In the genomic region with DNA sequence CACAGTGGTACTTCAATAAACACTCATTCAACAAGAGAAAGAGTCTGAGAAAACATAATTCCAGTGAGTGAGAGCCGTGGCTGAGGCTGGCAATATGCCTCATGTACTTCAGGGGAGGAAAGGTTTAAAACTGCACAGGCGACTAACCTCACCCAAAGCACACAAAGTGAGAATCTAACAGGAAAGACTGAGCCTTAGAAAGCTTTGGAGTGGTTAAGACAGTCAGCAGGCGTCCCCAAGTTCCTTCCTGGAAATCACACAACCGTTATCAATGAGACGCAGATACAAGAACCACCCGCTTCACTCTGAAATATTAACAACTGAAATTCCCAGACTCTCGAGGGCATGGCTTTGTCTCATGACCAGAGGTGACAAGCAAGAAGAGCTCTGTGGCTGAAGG, we compare ENCODE assay signal across 11 mouse cellular contexts. TPM values are rescaled to one million over a fixed set of nuclear protein-coding genes. Genes with fewer than 3 reads are reported as not detected.
A peak's percentile ranks its signal among the peaks of the same experiment; 100 is the strongest.
DNase-seq lines count a peak whose midpoint lies in the region; ATAC-seq and TF ChIP-seq lines count a peak whose summit lies in the region.
"Had no signal": no experiment of that assay in that cellular context is flagged by ENCODE, and none has a peak within 500 bp of the region (broad histone marks: within the 10 kb centered on the region; RNA-seq: fewer than 3 reads in every experiment).

No protein-coding gene starts in this region.

- DNase-seq in heart, embryonic 10.5 days (ENCODE audit: low spot score), result no peak
- DNase-seq in heart, adult 9 months (ENCODE audit: low spot score in 2 of 2), result no peak
- DNase-seq in liver, postnatal 0 days, result no peak
- DNase-seq in ovary, postnatal 14 days (ENCODE audit: low spot score), result no peak
- DNase-seq in kidney, postnatal 10 days, result no peak

- TF ChIP-seq CTCF in liver, postnatal 0 days (IDR thresholded peaks at IDR 0.05; ENCODE audit: low read depth), result 0 out of 2 replicates have a peak, but pooled peaks have one; percentile 3

- no peaks in the 10 kb centered on the region for H3K9me3 ChIP-seq in heart, embryonic 10.5 days
- H3K9me3 ChIP-seq in liver, postnatal 0 days (ENCODE audit: low read length), result no peaks in the 10 kb centered on the region
- H3K9me3 ChIP-seq: embryonic facial prominence, embryonic 13.5 days had no signal

- H3K4me2 ChIP-seq in liver, postnatal 0 days (ENCODE audit: low read depth, low read length), result peak overlapping the region; percentile 68
- H3K4me2 ChIP-seq: embryonic facial prominence, embryonic 13.5 days; midbrain, embryonic 11.5 days had no signal

- ATAC-seq in CD4-positive, CD25-positive, alpha-beta regulatory T cell, adult 4 months, result peak; percentile 12
- peak; percentile 57 for ATAC-seq in common myeloid progenitor, adult 5-6 weeks (replicated peaks; ENCODE audit: low read depth, poor library complexity, severe bottlenecking)
- ATAC-seq in liver, postnatal 0 days, result peak; percentile 81
- ATAC-seq in granulocyte monocyte progenitor cell, adult 5-6 weeks (replicated peaks; ENCODE audit: poor library complexity, severe bottlenecking), result no peak

- H3K36me3 ChIP-seq in heart, embryonic 10.5 days, result no peaks in the 10 kb centered on the region
- no peaks in the 10 kb centered on the region for H3K36me3 ChIP-seq in liver, postnatal 0 days (replicated peaks; ENCODE audit: insufficient read depth, low read length)
- H3K36me3 ChIP-seq: embryonic facial prominence, embryonic 13.5 days had no signal

- peak overlapping the region; percentile 50 for H3K9ac ChIP-seq in liver, postnatal 0 days (replicated peaks)
- H3K9ac ChIP-seq: embryonic facial prominence, embryonic 13.5 days had no signal

- no peaks in the 10 kb centered on the region for H3K27me3 ChIP-seq in heart, embryonic 10.5 days (ENCODE audit: insufficient read depth, poor library complexity, severe bottlenecking)
- no peaks in the 10 kb centered on the region for H3K27me3 ChIP-seq in liver, postnatal 0 days (ENCODE audit: insufficient read depth, low read length)
- H3K27me3 ChIP-seq: embryonic facial prominence, embryonic 13.5 days had no signal

- 0 out of 2 replicates have a peak, but pooled peaks cover 6% of the 10 kb centered on the region for H3K4me1 ChIP-seq in heart, embryonic 10.5 days
- peaks cover 30% of the 10 kb centered on the region for H3K4me1 ChIP-seq in liver, postnatal 0 days (ENCODE audit: insufficient read depth)
- H3K4me1 ChIP-seq: embryonic facial prominence, embryonic 13.5 days had no signal

- 0 out of 2 replicates have a peak overlapping the region, but pooled peaks have one; percentile 19 for H3K27ac ChIP-seq in heart, embryonic 10.5 days
- peak overlapping the region; percentile 74 for H3K27ac ChIP-seq in liver, postnatal 0 days (ENCODE audit: low read depth)
- H3K27ac ChIP-seq: embryonic facial prominence, embryonic 13.5 days; layer of hippocampus, adult 2 months had no signal

- H3K4me3 ChIP-seq in heart, embryonic 10.5 days, result no peak overlapping the region
- peak overlapping the region; percentile 41 for H3K4me3 ChIP-seq in liver, postnatal 0 days (ENCODE audit: low read depth, low read length)
- H3K4me3 ChIP-seq: embryonic facial prominence, embryonic 13.5 days; layer of hippocampus, adult 2 months had no signal

- peak; percentile 81 for TF ChIP-seq EP300 in liver, postnatal 0 days (IDR thresholded peaks at IDR 0.05; ENCODE audit: low read depth)

- WGBS in heart, embryonic 10.5 days, result 46% methylated on average over 7 of the region's 7 CpGs
- WGBS in liver, postnatal 0 days (ENCODE audit: insufficient replicate concordance), result 18% methylated on average over 7 of the region's 7 CpGs

RNA-seq across cellular contexts. Expression of a gene that starts 48.5 kb away (rescaled TPM):
- polyA plus RNA-seq in heart, embryonic 10.5 days (2016; fragmentation: Nextera tagmentation; extraction: Ambion mirVana), result 86.2 and 97.7 TPM in 2 replicates
- polyA plus RNA-seq in CD4-positive, CD25-positive, alpha-beta regulatory T cell, adult 4 months (2017; shearing (Covaris generic)), result 10 to 100 TPM; 63.3 to 63.4 TPM
- total RNA-seq in common myeloid progenitor, adult 5-6 weeks (2017), result 35.5 and 49.2 TPM in 2 replicates
- 77.0 and 78.6 TPM in 2 replicates for polyA plus RNA-seq in liver, postnatal 0 days (2015; fragmentation: Nextera tagmentation; extraction: Ambion mirVana)
- 61.0 and 68.8 TPM in 2 replicates for total RNA-seq in granulocyte monocyte progenitor cell, adult 5-6 weeks (2014; fragmentation: Nextera tagmentation)
- total RNA-seq in granulocyte monocyte progenitor cell, adult 5-6 weeks (2017), result 41.9 and 63.4 TPM in 2 replicates

RNA-seq across cellular contexts. Expression of a gene that starts 48.5 kb away (rescaled TPM):
- polyA plus RNA-seq in heart, embryonic 10.5 days (2016; fragmentation: Nextera tagmentation; extraction: Ambion mirVana), result 71.4 and 96.5 TPM in 2 replicates
- 10 to 100 TPM; 53.3 to 59.3 TPM for polyA plus RNA-seq in CD4-positive, CD25-positive, alpha-beta regulatory T cell, adult 4 months (2017; shearing (Covaris generic))
- total RNA-seq in common myeloid progenitor, adult 5-6 weeks (2017), result 71.1 and 86.2 TPM in 2 replicates
- polyA plus RNA-seq in liver, postnatal 0 days (2015; fragmentation: Nextera tagmentation; extraction: Ambion mirVana), result 19.6 and 23.0 TPM in 2 replicates
- total RNA-seq in granulocyte monocyte progenitor cell, adult 5-6 weeks (2014; fragmentation: Nextera tagmentation), result 79.4 and 86.9 TPM in 2 replicates
- 69.1 and 75.9 TPM in 2 replicates for total RNA-seq in granulocyte monocyte progenitor cell, adult 5-6 weeks (2017)
